14 mouse cellular contexts compared by ENCODE assay signal in the genomic region with DNA sequence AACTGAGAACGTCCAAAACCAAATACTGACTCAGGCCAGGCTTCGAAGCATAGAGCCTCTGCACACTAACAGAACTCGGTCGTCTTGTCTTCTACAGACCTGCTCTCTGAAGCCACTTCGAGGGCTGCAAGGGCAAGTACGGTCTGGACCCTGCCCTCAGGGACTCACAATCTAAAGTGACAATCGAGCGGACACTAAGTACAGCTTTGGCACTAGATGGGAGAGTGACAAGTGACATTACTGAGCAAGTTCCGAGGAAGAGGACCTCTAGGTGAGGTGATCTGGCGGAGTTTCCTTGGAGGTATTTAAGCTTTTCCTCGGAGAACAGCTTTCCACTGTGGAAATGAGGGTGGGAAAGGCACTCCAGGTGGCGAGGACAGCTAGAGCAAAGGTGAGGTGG. TPM values are rescaled to one million over a fixed set of nuclear protein-coding genes. Genes with fewer than 3 reads are reported as not detected.
DNase-seq lines count a peak whose midpoint lies in the region; ATAC-seq and TF ChIP-seq lines count a peak whose summit lies in the region.
"Had no signal": no experiment of that assay in that cellular context is flagged by ENCODE, and none has a peak within 500 bp of the region (broad histone marks: within the 10 kb centered on the region; RNA-seq: fewer than 3 reads in every experiment).

No protein-coding gene starts in this region.

- 6% methylated on average over 12 of the region's 12 CpGs for WGBS in midbrain, embryonic 11.5 days
- 10% methylated on average over 12 of the region's 12 CpGs for WGBS in midbrain, postnatal 0 days
- 15% methylated on average over 12 of the region's 12 CpGs for WGBS in intestine, postnatal 0 days
- WGBS in stomach, postnatal 0 days, result 30% methylated on average over 12 of the region's 12 CpGs

- DNase-seq in embryo, embryonic 10 days (ENCODE audit: low spot score), result peak; percentile 23
- DNase-seq in embryo, embryonic 9.5 days (ENCODE audit: extremely low spot score), result no peak
- DNase-seq in midbrain, embryonic 11.5 days (ENCODE audit: low spot score, missing footprints), result peak; percentile 97
- no peak for DNase-seq in midbrain, postnatal 0 days (ENCODE audit: low spot score)
- DNase-seq in stomach, postnatal 0 days (ENCODE audit: low spot score), result no peak
- no peak for DNase-seq in layer of hippocampus, postnatal 25 days (ENCODE audit: extremely low spot score in 1 of 2, low spot score in 1 of 2)
- no peak for DNase-seq in ovary, adult 18-20 months (ENCODE audit: low spot score)
- DNase-seq: adrenal gland, postnatal 25 days; kidney, adult 9 months had no signal

- ATAC-seq in midbrain, embryonic 11.5 days (ENCODE audit: low FRiP score), result no peak
- no peak for ATAC-seq in midbrain, postnatal 0 days (ENCODE audit: low FRiP score)
- ATAC-seq in intestine, postnatal 0 days, result no peak
- no peak for ATAC-seq in stomach, postnatal 0 days (ENCODE audit: low FRiP score, low TSS enrichment)

- no peak for TF ChIP-seq CTCF in midbrain, postnatal 0 days (IDR thresholded peaks at IDR 0.05)
- TF ChIP-seq CTCF in intestine, postnatal 0 days (IDR thresholded peaks at IDR 0.05; ENCODE audit: low read depth), result no peak
- TF ChIP-seq CTCF in stomach, postnatal 0 days (IDR thresholded peaks at IDR 0.05; ENCODE audit: low read depth), result no peak

- no peak overlapping the region for H3K9ac ChIP-seq in midbrain, embryonic 11.5 days (ENCODE audit: low read length)
- H3K9ac ChIP-seq in midbrain, postnatal 0 days (replicated peaks; ENCODE audit: low read length, poor library complexity, severe bottlenecking), result no peak overlapping the region
- H3K9ac ChIP-seq in intestine, postnatal 0 days (ENCODE audit: low read depth, low read length), result 0 out of 2 replicates have a peak overlapping the region, but pooled peaks have one; percentile 13
- H3K9ac ChIP-seq in stomach, postnatal 0 days (ENCODE audit: low read length), result no peak overlapping the region
- H3K9ac ChIP-seq: limb, embryonic 12.5 days; neural tube, embryonic 13.5 days had no signal

- H3K4me2 ChIP-seq in midbrain, embryonic 11.5 days, result no peak overlapping the region; the same call in 1 of the 2 replicates
- no peak overlapping the region for H3K4me2 ChIP-seq in midbrain, postnatal 0 days (ENCODE audit: low read depth, low read length, poor library complexity, severe bottlenecking)
- peak overlapping the region; percentile 75 for H3K4me2 ChIP-seq in intestine, postnatal 0 days (replicated peaks; ENCODE audit: low read depth)
- no peak overlapping the region for H3K4me2 ChIP-seq in stomach, postnatal 0 days (replicated peaks; ENCODE audit: low read depth)
- H3K4me2 ChIP-seq: neural tube, embryonic 13.5 days had no signal

- no peak overlapping the region for H3K27ac ChIP-seq in midbrain, embryonic 11.5 days (ENCODE audit: low read depth, low read length)
- no peak overlapping the region for H3K27ac ChIP-seq in midbrain, postnatal 0 days (ENCODE audit: low read depth, low read length)
- H3K27ac ChIP-seq in intestine, postnatal 0 days (ENCODE audit: low read depth, low read length), result peak overlapping the region; percentile 42
- H3K27ac ChIP-seq in stomach, postnatal 0 days (replicated peaks), result no peak overlapping the region
- H3K27ac ChIP-seq: limb, embryonic 12.5 days; neural tube, embryonic 13.5 days had no signal

- H3K27me3 ChIP-seq in midbrain, embryonic 11.5 days (ENCODE audit: control insufficient read depth, insufficient read depth, low read length), result peaks cover 88% of the 10 kb centered on the region
- peaks cover 72% of the 10 kb centered on the region for H3K27me3 ChIP-seq in midbrain, postnatal 0 days (ENCODE audit: insufficient read depth, low read length)
- H3K27me3 ChIP-seq in intestine, postnatal 0 days (replicated peaks; ENCODE audit: control insufficient read depth, insufficient read depth, low read length), result peaks cover 83% of the 10 kb centered on the region
- peaks cover 46% of the 10 kb centered on the region for H3K27me3 ChIP-seq in stomach, postnatal 0 days (ENCODE audit: control insufficient read depth, insufficient read depth, low read length)

- H3K9me3 ChIP-seq in midbrain, embryonic 11.5 days (ENCODE audit: control insufficient read depth, low read length), result no peaks in the 10 kb centered on the region
- H3K9me3 ChIP-seq in midbrain, postnatal 0 days (ENCODE audit: low read length), result no peaks in the 10 kb centered on the region
- no peaks in the 10 kb centered on the region for H3K9me3 ChIP-seq in intestine, postnatal 0 days (ENCODE audit: control insufficient read depth)
- H3K9me3 ChIP-seq in stomach, postnatal 0 days (ENCODE audit: control insufficient read depth, low read length), result no peaks in the 10 kb centered on the region
- H3K9me3 ChIP-seq: limb, embryonic 12.5 days; neural tube, embryonic 13.5 days had no signal

- H3K36me3 ChIP-seq in midbrain, embryonic 11.5 days (ENCODE audit: control insufficient read depth, insufficient read depth, low read length), result no peaks in the 10 kb centered on the region
- H3K36me3 ChIP-seq in midbrain, postnatal 0 days (ENCODE audit: insufficient read depth, low read length), result no peaks in the 10 kb centered on the region
- peaks cover 7% of the 10 kb centered on the region; the same call in 1 of the 2 replicates for H3K36me3 ChIP-seq in intestine, postnatal 0 days (ENCODE audit: control insufficient read depth, insufficient read depth)
- no peaks in the 10 kb centered on the region for H3K36me3 ChIP-seq in stomach, postnatal 0 days (ENCODE audit: control insufficient read depth, insufficient read depth, low read length)
- H3K36me3 ChIP-seq: limb, embryonic 12.5 days; neural tube, embryonic 13.5 days had no signal

- no peak for TF ChIP-seq EP300 in stomach, postnatal 0 days (optimal IDR thresholded peaks at IDR 0.05)

- no peak overlapping the region for H3K4me3 ChIP-seq in midbrain, embryonic 11.5 days (ENCODE audit: low read depth, low read length)
- H3K4me3 ChIP-seq in midbrain, postnatal 0 days (ENCODE audit: low read depth, low read length), result no peak overlapping the region
- peak overlapping the region; percentile 54 for H3K4me3 ChIP-seq in intestine, postnatal 0 days (ENCODE audit: low read depth, low read length)
- H3K4me3 ChIP-seq in stomach, postnatal 0 days (ENCODE audit: low read depth, low read length), result 0 out of 2 replicates have a peak overlapping the region, but pooled peaks have one; percentile 12
- H3K4me3 ChIP-seq: neural tube, embryonic 13.5 days had no signal

- peaks cover 28% of the 10 kb centered on the region for H3K4me1 ChIP-seq in midbrain, embryonic 11.5 days (ENCODE audit: control insufficient read depth, insufficient read depth, low read length)
- no peaks in the 10 kb centered on the region for H3K4me1 ChIP-seq in midbrain, postnatal 0 days (ENCODE audit: insufficient read depth, low read length)
- 0 out of 2 replicates have a peak, but pooled peaks cover 3% of the 10 kb centered on the region for H3K4me1 ChIP-seq in intestine, postnatal 0 days (replicated peaks; ENCODE audit: control insufficient read depth, insufficient read depth, low read length)
- H3K4me1 ChIP-seq in stomach, postnatal 0 days (replicated peaks; ENCODE audit: control insufficient read depth, insufficient read depth), result no peaks in the 10 kb centered on the region

RNA-seq across cellular contexts. Expression of a gene that starts 0.6 kb away (rescaled TPM):
- polyA plus RNA-seq in midbrain, embryonic 11.5 days (2014; fragmentation: Nextera tagmentation; extraction: Ambion mirVana), result 0.60 and 0.77 TPM in 2 replicates
- total RNA-seq in midbrain, postnatal 0 days (2014; rRNA removed), result 0.05 TPM in 1 of 2 replicates, not detected in the other
- polyA plus RNA-seq in midbrain, postnatal 0 days (2015; fragmentation: Nextera tagmentation; extraction: Ambion mirVana), result 0.12 TPM in 1 of 2 replicates, not detected in the other
- polyA plus RNA-seq in intestine, postnatal 0 days (2015; fragmentation: Nextera tagmentation; extraction: Ambion mirVana), result 54.3 and 56.9 TPM in 2 replicates
- 5.4 and 5.7 TPM in 2 replicates for polyA plus RNA-seq in stomach, postnatal 0 days (2015; fragmentation: Nextera tagmentation; extraction: Ambion mirVana)
- total RNA-seq in layer of hippocampus, postnatal 25 days (2021), result not detected
- total RNA-seq: adrenal gland, postnatal 25 days; heart, postnatal 25 days; layer of hippocampus, adult 8-10 months had no signal
- polyA plus RNA-seq: limb, embryonic 12.5 days; neural tube, embryonic 13.5 days had no signal

Comparison
In these comparisons a context has a peak if more than half of its experiments do, and no peak if none do; other contexts are left out.
1. DNase-seq: peak in embryo, embryonic 10 days (single experiment) and midbrain, embryonic 11.5 days (single experiment); none in embryo, embryonic 9.5 days (single experiment), midbrain, postnatal 0 days (single experiment), stomach, postnatal 0 days (single experiment), layer of hippocampus, postnatal 25 days (0 of 2) and ovary, adult 18-20 months (single experiment).
2. H3K4me3 ChIP-seq: peak in intestine, postnatal 0 days (single experiment) and stomach, postnatal 0 days (single experiment); none in midbrain, embryonic 11.5 days (single experiment) and midbrain, postnatal 0 days (single experiment).